Mouse (Mus musculus) adrenal gland, adult 18-20 months (tissue): ENCODE results near the gene Tbc1d15. TPM values are rescaled to one million over a fixed set of nuclear protein-coding genes. Genes with fewer than 3 reads are reported as not detected.
"Not testable (repeated sequence)": the region's sequence is repeated elsewhere in the genome, so short reads cannot be mapped to it uniquely, and the experiment has no call there.

Source experiments
- DNase-seq, 2 experiments: peaks; one replicate each; pipeline ENCODE4 v3.0.0; 2021 to 2022; ENCODE audit warnings: low spot score in 2 of 2
- total RNA-seq, 2 experiments: library from RNA; stranded (reverse); gene quantifications; 1 replicate in 1 of 2; 2 replicates in 1 of 2; pipeline ENCODE4 v1.2.3; 2021

Gene Tbc1d15
- total RNA-seq, 2 experiments from 2014 or later: 71.2 to 80.3 TPM

DNA sequence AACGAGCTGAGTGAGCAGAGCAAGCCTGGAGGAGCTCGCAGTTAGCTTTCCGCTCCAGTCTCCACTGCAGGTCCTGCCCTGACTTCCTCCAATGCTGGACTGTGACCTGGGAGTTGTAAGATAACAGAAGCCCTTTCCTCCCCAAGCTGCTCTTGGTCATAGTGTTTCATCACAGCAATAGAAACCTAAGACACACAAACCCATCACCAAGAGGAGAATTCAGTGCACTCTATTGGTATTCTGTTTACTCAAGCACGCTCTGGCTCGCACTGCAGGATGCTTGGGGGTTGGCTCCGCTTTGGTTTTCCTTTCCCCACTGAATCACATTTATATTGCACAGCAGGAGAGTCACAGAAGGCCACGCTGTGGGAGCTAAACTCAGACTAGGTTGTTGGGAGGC lies 3.2 kb downstream of the Tbc1d15 start:
- DNase-seq: no peak

DNA sequence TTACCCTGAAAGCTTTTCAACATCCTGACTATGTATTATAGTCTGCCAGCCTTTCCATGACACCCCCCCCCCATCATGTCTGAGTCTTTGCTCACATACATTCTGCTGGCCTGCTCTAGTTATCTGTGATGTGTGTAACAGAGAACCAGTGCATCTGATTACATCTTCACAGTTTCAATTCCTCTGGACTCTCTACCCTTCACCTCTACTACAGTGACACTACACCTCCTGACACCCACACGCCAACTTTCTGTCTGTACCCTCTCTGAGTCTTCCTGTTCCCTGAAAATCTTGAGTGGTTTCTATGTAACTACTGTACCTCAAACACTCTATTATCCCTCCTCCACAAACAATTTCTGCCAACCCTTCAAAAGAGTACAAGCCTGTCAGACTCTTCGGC lies 5.8 kb downstream of the Tbc1d15 start:
- DNase-seq: no peak

DNA sequence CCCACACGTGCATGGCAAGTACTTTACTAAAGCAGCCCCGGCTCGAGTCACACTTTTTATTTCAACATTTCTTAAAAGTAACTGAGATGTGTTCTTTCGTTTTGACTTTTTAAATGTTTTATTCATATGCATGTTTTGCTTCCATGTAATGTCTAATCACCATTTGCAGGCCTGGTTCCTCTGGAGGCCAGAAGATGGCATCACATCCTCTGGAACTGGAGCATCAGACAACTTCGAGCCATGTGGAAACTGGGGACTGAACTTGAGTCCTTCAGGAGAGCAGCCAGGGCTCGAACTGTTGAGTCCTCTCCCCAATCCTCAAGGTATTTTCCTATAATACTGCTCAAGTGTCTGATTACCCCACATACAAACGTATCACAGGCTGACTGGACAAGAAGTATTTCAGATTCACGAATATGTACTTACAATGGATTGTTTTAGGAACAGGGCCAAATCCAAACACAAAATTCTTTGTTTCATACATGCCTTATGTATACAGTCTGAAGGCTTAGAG lies 10.1 kb downstream of the Tbc1d15 start:
- DNase-seq: no peak

DNA sequence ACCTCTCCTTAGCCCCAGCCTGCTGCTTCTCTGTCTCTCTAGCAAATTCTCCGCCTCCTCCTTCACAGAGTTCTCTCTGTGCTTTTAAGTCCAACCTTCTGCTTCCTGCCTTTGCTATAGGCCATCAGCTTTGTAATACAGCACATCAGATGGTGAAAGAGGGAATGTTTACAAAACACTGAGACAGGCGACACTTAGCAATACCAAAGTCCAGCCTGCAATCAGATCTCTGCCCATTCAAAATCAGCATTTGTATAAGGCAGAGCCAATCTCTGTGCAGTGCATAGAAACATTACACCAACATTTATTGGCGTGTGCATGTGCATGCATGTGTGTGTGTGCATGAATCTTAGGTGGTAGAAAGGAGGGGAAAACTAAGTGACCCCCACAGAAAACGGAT lies 13.3 kb downstream of the Tbc1d15 start:
- DNase-seq: no peak

DNA sequence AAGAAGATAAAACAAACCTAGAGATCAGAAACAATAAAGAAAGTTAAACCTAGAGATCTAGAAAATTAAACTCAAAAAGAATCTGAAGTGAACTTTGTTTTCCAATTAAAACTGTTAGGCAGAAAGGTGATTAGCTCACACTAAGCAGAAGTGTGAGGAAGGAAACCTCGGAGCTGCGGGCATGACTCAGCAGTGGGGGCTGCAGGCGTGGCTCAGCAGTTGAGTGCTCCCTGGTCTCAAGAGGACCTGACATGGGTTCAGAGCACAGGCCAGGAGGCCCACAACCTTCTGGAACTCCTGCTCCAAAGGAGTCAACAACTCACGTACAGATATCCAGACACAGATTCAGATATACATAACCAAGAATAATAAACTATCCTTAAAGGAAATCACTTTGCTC lies 14.5 kb downstream of the Tbc1d15 start:
- no peak for DNase-seq

DNA sequence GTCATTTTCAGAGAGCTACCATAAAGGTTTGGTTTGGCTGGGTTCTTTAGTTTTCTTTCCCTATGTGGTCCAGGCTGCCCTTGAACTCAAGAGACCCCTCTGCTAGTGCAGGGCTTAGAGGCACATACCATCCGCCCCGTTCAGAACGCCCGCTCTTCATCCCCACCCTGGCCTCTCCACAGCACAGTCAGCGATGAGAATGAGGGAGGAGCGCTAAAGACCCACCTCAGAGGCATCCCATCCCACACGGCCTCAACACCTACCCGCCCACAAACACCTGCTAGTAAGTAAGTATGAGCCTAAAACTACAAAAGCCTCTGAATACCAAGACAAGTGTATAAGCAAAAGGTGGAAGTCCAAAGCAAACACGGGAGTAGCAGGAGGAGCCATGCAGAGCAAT lies 15.8 kb downstream of the Tbc1d15 start:
- no peak for DNase-seq

DNA sequence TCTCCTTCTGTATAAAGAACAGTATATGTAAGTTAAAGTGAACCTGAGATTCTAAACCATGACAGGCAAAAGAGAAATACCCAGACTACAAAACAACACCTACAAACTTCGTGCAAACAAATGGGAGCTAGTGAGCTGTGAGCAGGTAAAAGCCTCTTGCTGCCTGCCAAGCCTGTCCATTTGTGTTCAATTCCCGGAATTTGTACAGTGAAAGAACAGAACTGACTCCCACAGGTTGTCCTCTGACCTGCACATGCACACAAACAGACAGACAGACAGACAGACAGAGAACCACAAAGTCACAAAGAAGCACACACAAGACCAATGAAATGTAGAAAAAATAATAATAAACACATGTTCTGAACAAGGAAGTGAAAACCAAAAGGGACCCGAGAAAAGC lies 17.5 kb downstream of the Tbc1d15 start:
- no peak for DNase-seq

DNA sequence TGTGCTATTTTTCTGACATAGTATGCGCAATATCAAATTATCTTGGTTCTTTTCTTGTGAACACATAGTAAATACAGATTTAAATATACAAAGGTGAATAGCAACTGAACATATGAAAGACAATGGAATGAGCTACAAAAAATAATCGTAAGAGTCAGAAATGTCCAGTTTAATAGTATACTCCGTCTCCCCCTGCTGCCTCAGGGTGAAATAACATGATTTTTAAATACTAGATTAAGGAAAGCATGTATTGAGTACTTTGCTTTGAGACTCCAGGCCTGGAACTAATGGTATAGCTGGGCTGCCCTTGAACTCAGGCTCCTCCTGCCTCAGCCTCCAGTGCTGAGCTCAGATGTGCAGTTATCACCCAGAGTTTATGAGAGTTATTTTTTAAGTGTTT lies 18.8 kb downstream of the Tbc1d15 start:
- no peak for DNase-seq

DNA sequence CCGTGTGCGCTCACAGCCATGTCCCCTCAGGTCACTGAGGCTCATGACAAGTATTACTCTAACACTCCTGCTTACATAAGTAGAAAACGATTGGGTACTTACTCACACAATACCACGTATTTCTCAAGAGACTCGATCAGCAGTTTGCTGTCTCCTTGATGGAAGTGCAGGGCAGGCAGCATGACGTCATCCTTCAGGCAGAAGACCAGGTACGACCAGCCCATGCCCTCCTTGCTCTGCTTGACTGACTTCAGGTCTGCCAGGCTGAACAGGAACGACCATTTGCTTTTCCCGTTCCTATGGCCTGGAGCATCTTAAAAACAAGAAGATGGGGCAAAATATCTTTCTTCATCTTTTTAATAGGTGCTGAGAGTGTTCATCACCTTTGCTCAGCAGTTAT lies 22.2 kb downstream of the Tbc1d15 start:
- no peak for DNase-seq

DNA sequence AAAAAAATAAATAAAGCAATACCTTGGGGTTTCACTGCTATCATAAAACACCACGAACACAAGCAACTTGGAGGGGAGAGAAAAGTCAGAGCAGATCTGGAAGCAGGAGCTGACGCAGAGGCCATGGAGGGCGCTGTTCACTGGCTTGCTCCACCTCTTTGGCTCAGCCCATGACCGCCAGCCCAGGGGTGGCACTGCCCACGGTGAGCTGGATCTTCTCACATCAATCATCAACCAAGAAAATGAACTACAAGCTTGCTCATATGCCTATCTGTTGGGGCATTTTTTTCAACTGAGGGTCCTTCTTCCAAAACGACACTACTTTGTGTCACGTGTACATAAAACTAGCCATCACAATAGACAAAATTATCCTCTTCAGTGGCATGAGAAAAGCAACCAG lies 24.7 kb downstream of the Tbc1d15 start:
- no peak for DNase-seq

DNA sequence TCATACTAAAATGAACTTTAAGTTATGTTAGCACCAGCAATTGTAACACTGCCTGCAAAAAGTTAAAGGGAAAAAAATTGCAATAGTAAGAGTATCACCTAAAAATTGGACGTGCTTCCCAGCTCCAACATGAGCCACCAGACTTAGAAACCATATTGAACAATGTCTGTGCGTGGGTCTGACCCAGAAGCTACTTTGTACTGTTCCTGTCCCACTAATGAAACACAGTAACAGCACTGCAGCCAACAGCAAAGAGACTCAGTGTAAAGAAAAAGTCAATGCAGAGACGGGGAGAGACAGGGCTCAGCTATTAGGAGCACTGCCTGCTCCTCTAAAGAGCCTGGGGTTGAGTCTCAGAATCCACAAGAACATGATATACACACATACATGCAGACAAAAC lies 27.4 kb downstream of the Tbc1d15 start:
- no peak for DNase-seq

DNA sequence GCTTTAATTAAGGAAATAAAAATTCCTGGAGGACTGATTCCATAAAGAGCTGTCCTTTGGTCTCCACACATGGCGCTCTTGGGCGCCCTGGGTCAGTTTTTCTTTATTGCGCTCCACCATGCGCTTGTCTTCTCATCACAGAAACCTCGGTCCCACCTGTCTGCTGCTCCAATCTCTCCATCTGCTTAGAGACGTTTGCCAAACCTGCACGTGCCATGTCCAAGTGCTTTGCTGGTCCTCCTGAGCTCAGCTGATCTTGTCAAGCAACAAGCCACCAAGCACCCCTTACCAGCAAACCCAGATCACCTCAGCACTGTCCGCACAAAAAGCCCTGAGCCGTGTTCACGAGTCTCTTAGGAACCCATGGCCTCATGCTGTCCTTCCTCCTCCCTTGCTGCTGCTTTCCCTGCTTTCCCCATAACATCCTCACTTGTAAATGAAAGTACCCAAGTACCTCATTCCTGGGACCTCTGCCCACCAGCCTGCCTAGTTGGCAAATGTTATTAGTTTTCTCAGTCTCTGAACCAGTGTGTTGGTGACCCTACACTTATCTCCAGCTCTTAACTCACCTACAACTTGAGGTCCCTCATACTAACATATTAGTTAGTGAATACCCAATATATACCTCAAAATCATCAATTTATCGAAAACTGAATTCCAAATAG lies 38.2 kb downstream of the Tbc1d15 start:
- DNase-seq: no peak

DNA sequence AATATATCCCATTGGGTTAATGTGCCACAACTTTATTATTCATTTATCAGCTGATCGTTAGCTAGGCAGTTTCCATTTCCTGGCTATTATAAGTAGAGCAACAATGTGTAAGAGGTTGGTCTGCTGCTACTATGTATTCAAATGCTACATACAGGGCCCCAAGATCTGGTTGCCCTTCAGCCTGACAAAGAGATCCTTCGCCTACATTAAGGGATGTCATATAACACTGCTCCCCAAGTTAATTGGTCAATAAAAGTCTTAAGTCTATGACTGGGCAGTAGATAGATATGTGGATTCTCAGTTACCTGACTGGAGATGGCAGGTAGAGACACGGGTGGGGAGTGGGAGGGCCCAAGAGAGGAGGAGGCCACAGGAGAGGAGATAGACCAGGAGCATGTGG lies 45.4 kb downstream of the Tbc1d15 start:
- no peak for DNase-seq

DNA sequence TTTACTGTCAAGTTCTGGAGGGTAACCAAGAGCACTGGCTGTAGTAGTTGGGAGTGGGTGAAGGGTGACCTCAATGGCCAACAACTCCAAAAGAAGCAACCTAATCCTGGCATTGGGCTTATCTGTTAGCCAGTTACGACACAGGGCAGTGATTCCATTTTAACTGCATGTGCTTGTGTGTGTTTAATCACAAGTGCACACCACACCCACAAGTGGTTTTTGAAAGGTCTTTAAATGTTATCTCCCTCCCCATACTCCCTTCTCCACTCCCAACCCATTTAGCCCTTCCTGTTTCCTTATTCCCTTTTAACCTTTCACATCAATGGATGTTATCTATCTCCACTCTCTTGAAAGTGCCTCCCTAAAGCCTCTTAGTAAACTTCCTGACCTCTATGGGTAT lies 46.0 kb downstream of the Tbc1d15 start:
- no peak for DNase-seq

DNA sequence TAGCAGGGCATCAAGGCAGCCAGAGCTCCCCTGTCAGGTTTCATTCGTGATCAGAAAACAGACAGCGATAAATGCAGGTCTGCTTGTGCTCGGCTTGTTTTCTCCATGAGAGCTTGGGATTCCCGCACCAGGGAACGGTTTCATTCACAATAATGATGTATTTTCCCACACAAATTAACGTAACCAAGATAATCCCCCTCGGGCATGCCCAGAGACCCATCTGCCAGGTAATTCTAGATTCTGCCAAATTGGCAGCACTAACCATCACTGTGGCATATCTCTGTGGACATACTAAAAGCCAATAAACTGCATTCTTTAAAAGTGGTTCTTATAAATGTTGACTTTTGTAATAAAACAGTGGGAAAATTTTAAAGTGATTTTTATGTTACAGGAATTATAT lies 60.1 kb downstream of the Tbc1d15 start:
- no peak for DNase-seq

DNA sequence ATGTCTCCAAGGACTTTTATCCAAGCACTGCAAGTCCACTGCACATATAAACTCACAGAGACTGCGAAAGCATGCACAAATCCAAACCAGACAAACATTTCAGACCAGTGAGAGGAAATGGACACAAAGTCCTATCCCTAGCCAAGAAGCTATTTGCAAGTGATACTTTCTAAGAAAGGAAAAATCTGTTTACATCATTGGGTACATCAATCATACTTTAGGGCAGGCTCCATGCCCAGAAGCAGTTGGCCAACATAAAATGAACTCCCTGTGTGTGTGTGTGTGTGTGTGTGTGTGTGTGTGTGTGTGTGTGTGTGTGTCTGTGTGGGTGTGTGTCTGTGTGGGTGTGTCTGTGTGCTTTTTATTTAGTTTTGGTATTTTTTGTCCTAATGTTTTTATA lies 63.9 kb downstream of the Tbc1d15 start:
- no peak for DNase-seq

DNA sequence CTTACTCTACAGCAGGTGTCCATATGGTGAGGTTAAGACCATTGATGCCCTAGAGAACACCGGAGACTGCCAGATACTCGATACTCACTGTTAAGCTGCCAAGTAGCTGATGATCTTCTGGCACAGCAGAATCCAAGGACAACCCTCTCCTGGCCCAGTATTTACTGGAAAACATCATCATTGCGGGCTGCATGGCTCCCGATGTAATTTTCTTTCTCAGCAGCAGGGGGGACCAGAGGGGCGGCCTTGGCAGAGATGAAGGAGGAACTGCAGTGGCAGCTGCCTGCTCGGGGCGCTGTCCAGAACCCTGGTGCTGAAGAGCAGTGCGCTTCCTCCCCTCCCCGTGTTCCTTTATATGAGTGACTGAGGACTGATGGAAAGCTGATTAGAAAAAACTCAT lies 66.6 kb downstream of the Tbc1d15 start, which contains the start of gene Tph2:
Tph2 (minus strand) TSS at position 326 of the 400 bp plus-strand sequence.
- peak; percentile 54 to 61 for DNase-seq

DNA sequence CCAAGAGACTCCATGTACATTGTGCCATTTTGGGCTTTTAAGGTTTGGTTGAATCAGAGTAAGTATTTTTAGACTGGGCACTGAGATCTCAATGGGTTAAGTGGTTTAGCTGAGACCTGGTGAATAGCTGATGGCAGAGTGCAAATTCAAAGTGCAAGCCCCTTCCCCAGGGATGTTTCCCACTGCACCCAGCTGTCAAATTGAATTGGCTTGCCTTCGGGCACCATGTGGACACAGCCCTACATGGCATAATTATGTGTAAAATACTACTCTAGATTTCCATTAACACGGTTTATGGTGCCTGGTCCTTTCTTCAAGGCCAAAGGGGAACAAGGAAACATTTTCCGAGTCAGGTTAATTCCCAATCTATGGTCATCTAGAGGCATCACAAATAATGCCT lies 70.2 kb downstream of the Tbc1d15 start:
- DNase-seq: no peak

DNA sequence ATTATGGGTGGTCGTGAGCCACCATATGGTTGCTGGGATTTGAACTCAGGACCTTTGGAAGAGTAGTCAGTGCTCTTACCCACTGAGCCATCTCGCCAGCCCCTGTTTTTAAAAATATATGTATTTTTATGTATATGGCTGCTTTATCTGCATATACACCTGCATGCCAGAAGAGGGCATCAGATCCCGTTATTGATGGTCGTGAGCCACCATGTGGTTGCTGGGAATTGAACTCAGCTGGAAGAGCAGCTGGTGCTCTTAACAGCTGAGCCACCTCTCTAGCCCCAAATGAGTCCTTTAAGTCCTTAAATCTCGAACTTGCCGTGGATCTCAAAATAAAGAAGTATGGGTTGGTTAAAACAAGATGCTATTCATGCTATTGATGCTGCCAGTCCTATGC lies 73.2 kb downstream of the Tbc1d15 start:
- DNase-seq: not testable (repeated sequence)

DNA sequence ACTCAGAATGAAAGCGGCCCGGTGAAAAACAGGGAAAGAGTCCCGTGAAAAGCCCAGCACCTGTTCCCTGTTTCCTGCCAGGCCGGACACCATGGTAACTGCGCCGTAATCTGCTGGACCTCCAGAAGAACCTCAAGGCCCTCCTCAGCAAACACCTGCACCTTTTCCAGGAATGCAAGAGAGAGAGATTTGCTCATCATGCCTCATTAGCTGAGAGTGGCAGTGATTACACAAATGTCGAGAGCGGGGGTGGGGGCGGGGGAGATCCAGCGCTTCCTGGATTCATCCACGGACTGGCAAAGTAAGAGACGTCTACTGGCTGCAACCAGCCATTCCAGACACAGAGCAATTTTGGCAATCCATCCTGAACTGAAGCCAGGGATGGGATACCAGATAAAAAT lies 75.7 kb downstream of the Tbc1d15 start:
- no peak for DNase-seq

DNA sequence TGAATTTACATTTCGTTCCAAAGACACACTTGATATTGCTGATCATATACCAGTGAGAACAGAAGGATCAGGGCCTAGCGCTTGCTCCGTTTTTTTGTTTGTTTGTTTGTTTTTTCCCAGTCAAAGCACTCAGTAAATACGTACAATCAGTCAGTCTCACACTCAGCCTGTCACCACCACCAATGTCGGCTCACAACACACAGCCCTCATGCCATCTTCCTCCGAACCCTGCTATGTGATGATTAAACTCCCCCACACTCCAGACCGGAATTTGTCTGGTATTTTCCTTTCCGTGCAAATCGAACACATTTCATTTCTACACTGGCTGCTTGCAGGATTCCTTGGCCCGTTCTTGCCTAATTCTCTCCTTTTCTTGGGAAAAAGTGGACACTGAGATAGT lies 77.9 kb downstream of the Tbc1d15 start:
- no peak for DNase-seq

DNA sequence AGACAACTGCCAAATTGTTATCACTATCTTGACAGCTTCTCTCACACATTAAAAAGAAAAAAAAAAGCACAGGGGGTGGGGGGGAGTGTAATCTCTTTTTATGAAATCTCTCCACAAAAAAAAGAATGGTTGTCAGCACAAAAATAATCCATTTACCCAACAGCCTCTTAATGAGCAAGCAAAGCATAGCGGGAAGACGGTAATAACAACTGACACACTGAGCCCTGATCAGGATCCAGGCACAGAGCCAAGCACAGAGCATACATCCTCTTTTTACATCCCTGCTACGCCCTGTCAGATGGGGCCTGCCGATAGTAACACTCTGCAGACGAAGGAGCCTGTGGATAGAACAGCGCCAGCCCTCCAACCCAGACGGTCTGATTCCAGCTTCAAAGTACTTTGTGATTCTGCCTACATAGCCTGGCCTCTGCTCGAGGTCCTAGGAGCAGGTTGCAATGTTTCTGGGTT lies 79.9 kb downstream of the Tbc1d15 start:
- DNase-seq: no peak
